Mouse (Mus musculus) stomach, embryonic 14.5 days (tissue): ENCODE measurements at regions not wholly inside any gene's neighbourhood (a gene's known extent, or its start where the extent isn't known, plus 50 kb on each side); places are given as distances from the start of the nearest gene placed in this dataset.

Experiments used
- ATAC-seq: fragments of 200-750 bp; cut with Nextera tagmentation; 2 replicates; pipeline ENCODE4 v1.8.0; 2017; ENCODE audit warnings: low read depth, moderate TSS enrichment; ENCODE audit not compliant: insufficient number of reproducible peaks, insufficient read depth, low FRiP score
- H3K27ac ChIP-seq: fragments of 300-500 bp; sonication (generic); 2 replicates; pipeline ENCODE4 v1.5.1; 2014; ENCODE audit warnings: mild to moderate bottlenecking, low read length, moderate library complexity, mixed read lengths
- H3K27me3 ChIP-seq: fragments of 300-500 bp; sonication (generic); 2 replicates; pipeline ENCODE4 v1.6.1; 2014; ENCODE audit warnings: low read length, control low read depth, mixed read lengths; ENCODE audit not compliant: control insufficient read depth, insufficient read depth
- H3K36me3 ChIP-seq: fragments of 300-500 bp; sonication (generic); 2 replicates; pipeline ENCODE4 v1.6.1; 2014; ENCODE audit warnings: mild to moderate bottlenecking, control low read depth, low read length, moderate library complexity, mixed read lengths; ENCODE audit not compliant: control insufficient read depth, insufficient read depth
- H3K4me1 ChIP-seq: fragments of 300-500 bp; sonication (generic); 2 replicates; pipeline ENCODE4 v1.6.1; 2014; ENCODE audit warnings: low read length, control low read depth, mixed read lengths; ENCODE audit not compliant: control insufficient read depth, insufficient read depth
- H3K4me2 ChIP-seq: fragments of 300-500 bp; sonication (generic); replicated peaks from 2 replicates; pipeline ENCODE4 v1.6.1; 2014; ENCODE audit warnings: low read depth, low read length, control low read depth
- H3K4me3 ChIP-seq: fragments of 300-500 bp; sonication (generic); 2 replicates; pipeline ENCODE4 v1.5.1; 2014; ENCODE audit warnings: low read depth, low read length, control low read depth
- H3K9ac ChIP-seq: fragments of 300-500 bp; sonication (generic); replicated peaks from 2 replicates; pipeline ENCODE4 v1.6.1; 2014; ENCODE audit warnings: low read depth, mild to moderate bottlenecking, control low read depth, low read length, moderate library complexity, mixed read lengths
- H3K9me3 ChIP-seq: fragments of 300-500 bp; sonication (generic); 2 replicates; pipeline ENCODE4 v1.6.1; 2016; ENCODE audit warnings: low read depth, low read length, control low read depth; ENCODE audit not compliant: control insufficient read depth
- WGBS: fragments of 180-500 bp; shearing (Covaris S2); extraction: QIAGEN DNeasy Blood & Tissue Kit; methylation state at CpG from one replicate; pipeline ENCODE4 v1.1.7; 2014; 5-methylcytosine and 5-hydroxymethylcytosine counted together

DNA sequence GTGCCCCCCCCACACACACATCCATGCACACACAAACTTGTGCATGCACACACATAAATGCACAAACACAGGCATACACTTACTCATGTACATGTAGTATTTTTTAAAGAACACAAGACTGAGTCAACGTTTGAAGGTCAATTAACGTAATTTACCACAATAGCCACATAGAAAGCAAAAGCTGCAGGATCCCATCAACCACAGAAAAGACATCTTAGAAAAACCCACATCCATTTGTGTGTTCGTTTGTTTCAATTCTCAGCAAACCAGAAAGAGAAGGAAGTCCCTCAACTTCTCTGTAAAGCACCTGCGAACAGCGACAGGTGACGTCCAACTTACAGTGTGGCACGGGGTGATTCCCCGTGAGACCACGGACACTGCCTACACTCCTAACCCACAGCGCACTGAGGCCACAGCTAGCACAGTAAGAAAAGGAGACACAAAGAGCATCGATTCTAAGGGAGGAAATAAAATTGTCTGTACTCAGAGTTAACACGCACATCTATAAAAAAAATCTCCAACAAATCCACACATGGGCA lies 53.8 kb downstream of the Dio3 start:
- Histone ChIP-seq H3K9ac (no peak overlapping the region), H3K4me1 (no peaks in the 10 kb centered on the region), H3K4me3 (no peak overlapping the region), H3K27ac (no peak overlapping the region), H3K4me2 (no peak overlapping the region), H3K9me3 (0 out of 2 replicates have a peak, but pooled peaks cover 3% of the 10 kb centered on the region), H3K36me3 (no peaks in the 10 kb centered on the region), H3K27me3 (no peaks in the 10 kb centered on the region)
- 89% methylated on average over 12 of the region's 12 CpGs for WGBS
- ATAC-seq = no peak

DNA sequence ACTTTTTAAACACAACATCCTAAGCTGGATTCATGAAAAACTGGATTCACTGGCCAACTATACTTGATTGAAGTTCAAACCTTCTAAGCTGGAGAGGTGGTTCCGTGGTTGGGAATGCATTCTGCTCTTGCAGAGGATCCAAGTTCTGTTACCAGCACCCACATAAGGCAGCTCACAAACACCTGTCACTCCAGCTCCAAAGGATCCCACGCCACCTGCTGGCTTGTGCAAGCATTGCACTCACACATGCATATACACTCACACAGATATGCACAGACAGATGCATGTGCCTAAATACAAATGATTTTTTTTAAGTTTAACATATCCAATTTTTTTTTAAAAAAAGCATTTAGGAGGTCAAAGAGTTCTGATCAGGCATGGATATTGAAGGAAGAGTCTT lies 55.7 kb downstream of the Dio3 start:
- no peaks in the 10 kb centered on the region for H3K36me3 ChIP-seq
- ATAC-seq = no peak
- H3K9me3 ChIP-seq = 0 out of 2 replicates have a peak, but pooled peaks cover 3% of the 10 kb centered on the region

DNA sequence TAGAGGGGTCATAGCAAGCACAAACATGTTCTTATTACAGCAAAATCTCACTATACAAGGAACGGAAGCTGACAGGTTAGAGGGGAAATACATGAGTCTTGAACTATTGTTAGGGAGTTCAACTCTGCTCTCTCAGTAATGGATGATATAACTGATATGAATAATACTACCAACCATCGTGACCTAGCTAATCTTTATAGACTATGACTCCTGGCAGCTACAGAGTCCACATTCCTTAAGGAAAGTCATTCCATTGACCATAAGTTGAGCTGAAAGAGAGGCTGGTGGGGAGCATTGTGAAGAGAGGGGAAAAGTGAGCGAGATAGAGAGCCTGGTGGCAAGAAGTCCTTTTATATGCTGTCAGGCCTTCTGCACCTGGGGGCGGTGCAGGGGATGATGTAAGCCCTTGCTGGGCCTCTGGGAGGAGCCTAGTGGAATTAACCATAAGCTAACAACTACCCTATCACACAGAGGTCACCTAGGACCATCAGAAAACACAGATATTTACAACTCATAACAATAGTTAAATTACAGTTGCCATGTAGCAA lies 65.5 kb downstream of the Dio3 start:
- Histone ChIP-seq H3K4me1 (no peaks in the 10 kb centered on the region), H3K9ac (no peak overlapping the region), H3K9me3 (no peaks in the 10 kb centered on the region), H3K27ac (no peak overlapping the region), H3K27me3 (no peaks in the 10 kb centered on the region), H3K4me3 (no peak overlapping the region), H3K36me3 (no peaks in the 10 kb centered on the region), H3K4me2 (no peak overlapping the region)
- WGBS = 74% methylated on average over 4 of the region's 4 CpGs
- ATAC-seq = no peak

More for the DNA sequence above, 55.7 kb downstream of the Dio3 start:
- 80% methylated on average over 2 of the region's 2 CpGs for WGBS
- Histone ChIP-seq H3K4me2 (no peak overlapping the region), H3K27me3 (no peaks in the 10 kb centered on the region), H3K9ac (no peak overlapping the region), H3K4me3 (no peak overlapping the region), H3K27ac (no peak overlapping the region), H3K4me1 (no peaks in the 10 kb centered on the region)

DNA sequence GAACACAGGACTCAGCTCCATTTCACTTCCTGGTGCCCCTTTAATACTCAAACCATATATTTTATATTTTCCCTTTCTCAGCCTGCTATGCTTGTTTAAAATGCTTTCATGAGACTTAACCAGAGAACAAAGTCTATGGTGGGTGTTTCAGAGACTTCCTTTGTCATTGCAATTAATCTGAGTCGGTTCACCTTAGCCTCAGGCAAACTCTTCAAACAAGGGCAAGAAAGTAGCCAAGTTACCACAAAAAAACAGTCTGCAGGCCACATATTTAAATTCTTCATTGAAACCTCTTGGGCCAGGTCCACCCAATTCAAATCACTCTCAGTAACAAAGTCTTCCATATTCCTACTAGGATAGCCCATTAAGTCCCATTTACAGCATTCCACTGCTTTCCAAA lies 70.8 kb downstream of the Dio3 start:
- Histone ChIP-seq H3K4me2 (no peak overlapping the region), H3K36me3 (no peaks in the 10 kb centered on the region), H3K27ac (no peak overlapping the region), H3K9ac (no peak overlapping the region), H3K27me3 (no peaks in the 10 kb centered on the region), H3K4me3 (no peak overlapping the region), H3K4me1 (no peaks in the 10 kb centered on the region), H3K9me3 (no peaks in the 10 kb centered on the region)
- 56% methylated on average over 1 of the region's 1 CpGs for WGBS
- ATAC-seq = no peak

DNA sequence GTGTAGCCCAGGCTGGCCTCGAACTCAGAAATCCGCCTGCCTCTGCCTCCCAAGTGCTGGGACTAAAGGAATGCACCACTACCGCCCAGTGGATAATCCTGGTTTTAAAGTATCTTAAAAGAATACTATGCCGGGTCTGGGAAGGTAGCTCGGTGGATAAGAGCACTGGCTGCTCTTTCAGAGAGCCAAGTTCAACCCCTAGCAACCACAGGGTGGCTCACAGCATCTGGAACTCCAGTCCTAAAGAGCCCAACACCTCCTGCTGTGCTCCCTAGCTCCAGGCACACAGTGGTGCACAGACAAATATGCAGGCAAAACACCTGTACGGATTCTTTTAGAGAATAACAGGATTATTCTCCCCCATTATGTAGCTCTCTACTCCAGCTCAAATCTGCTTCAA lies 77.0 kb downstream of the Dio3 start:
- ATAC-seq = no peak
- no peaks in the 10 kb centered on the region for H3K4me1 ChIP-seq
- WGBS = 72% methylated on average over 6 of the region's 6 CpGs
- H3K4me2 ChIP-seq = no peak overlapping the region
- H3K9me3 ChIP-seq = no peaks in the 10 kb centered on the region
- no peak overlapping the region for H3K4me3 ChIP-seq
- H3K36me3 ChIP-seq = no peaks in the 10 kb centered on the region
- no peak overlapping the region for H3K9ac ChIP-seq
- H3K27ac ChIP-seq = no peak overlapping the region
- no peaks in the 10 kb centered on the region for H3K27me3 ChIP-seq

DNA sequence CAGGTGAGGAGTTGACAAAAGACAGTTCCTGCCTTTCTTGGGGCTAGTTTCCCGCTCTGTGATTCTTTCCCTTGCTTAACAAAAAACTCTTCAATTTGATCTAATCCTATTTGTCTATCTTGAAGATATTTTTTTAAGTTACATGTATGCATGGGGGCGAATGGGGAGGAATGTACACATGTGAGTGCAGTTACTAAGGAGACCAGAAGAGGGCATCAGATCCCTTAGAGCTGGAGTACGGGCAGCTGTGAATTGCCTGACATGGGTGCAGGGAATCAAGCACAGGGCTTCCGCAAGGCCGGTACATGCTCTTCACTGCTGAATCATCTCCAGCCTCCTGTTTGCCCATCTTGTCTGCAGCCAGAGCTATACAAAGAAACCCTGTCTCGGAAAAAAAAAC lies 79.8 kb upstream of the Ppp2r5c start:
- Histone ChIP-seq H3K36me3 (no peaks in the 10 kb centered on the region), H3K4me3 (no peak overlapping the region), H3K27ac (no peak overlapping the region), H3K4me2 (no peak overlapping the region), H3K4me1 (no peaks in the 10 kb centered on the region), H3K9me3 (no peaks in the 10 kb centered on the region), H3K9ac (no peak overlapping the region), H3K27me3 (no peaks in the 10 kb centered on the region)
- no peak for ATAC-seq
- 92% methylated on average over 6 of the region's 6 CpGs for WGBS

DNA sequence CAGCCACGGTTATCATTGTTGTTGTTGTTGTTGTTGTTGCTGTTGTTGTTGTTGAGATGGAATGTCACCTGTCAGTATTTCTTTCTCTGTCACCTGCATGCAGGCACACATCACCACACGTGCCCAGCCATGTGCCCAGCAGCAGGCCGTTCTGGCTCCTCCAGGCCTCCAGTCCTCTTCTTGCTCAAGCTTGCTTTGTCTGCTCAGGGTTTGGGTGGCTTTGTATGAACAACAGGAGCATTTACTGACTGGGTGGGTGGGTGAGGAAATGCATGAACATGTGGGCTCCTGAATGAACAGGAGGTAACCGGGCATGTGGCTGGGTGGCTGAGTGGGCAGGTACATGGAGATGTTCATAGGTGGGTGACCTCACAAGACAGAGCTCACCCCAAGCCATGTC lies 79.1 kb upstream of the Ppp2r5c start:
- H3K9ac ChIP-seq = no peak overlapping the region
- WGBS = 88% methylated on average over 4 of the region's 4 CpGs
- H3K36me3 ChIP-seq = no peaks in the 10 kb centered on the region
- no peak overlapping the region for H3K27ac ChIP-seq
- no peaks in the 10 kb centered on the region for H3K9me3 ChIP-seq
- no peak overlapping the region for H3K4me2 ChIP-seq
- H3K4me1 ChIP-seq = no peaks in the 10 kb centered on the region
- no peak for ATAC-seq
- H3K27me3 ChIP-seq = no peaks in the 10 kb centered on the region
- H3K4me3 ChIP-seq = no peak overlapping the region

DNA sequence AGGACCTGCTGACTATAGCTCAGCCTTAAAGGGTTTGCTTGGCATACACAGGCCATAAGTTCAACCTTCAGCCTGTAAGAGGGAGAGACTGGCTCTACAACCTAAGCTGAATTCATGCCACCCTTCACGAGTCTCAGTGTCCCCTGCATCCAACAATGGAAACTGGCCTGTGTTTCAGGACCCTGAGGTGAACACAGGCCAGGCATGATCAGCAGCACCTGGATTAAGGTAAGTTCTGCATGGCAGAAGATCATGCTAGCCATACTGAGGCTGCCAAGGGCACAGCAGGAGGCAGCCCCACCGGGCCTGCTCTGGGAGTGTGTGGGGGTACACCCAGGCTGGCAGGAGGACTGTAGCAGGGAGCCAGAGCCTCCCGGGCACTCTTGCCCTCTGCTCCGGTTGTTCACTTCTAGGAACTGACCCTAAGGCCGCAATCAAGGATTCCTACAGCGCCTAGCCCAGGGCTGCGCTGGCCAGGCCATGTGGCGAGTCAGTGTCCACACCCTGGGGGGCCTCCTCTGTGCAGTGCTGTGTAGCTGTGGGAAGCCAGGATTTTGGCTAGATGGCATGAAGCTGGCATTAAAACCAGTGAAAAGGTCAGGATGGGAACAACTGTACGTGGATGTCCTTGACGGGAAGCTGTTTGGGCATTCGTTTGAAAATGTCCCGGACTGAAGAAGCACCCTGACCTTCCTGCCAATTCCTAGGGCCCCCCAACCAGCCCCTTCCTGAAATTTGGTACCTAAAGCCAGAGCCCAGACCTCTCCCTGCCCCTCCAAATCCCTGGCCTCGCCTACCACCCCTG lies 74.8 kb upstream of the Ppp2r5c start:
- no peaks in the 10 kb centered on the region for H3K36me3 ChIP-seq
- no peak for ATAC-seq
- H3K4me1 ChIP-seq = peaks cover 3% of the 10 kb centered on the region; the same call in 1 of the 2 replicates
- WGBS = 82% methylated on average over 13 of the region's 13 CpGs
- H3K9ac ChIP-seq = no peak overlapping the region
- H3K4me2 ChIP-seq = no peak overlapping the region
- H3K27me3 ChIP-seq = 0 out of 2 replicates have a peak, but pooled peaks cover 3% of the 10 kb centered on the region
- no peak overlapping the region for H3K4me3 ChIP-seq
- no peaks in the 10 kb centered on the region for H3K9me3 ChIP-seq
- H3K27ac ChIP-seq = no peak overlapping the region
